Mouse (Mus musculus) lung, postnatal 25 days (tissue): ENCODE measurements around the gene Slc2a5.

Experiments
- DNase-seq: peaks from one replicate; pipeline ENCODE4 v3.0.0; 2022; ENCODE audit warnings: low spot score

The Slc2a5 gene

GRCm38 (mm10) chr4:150105671-150106070 lies 13.4 kb upstream of the Slc2a5 start:
- no peak for DNase-seq

- no peak for DNase-seq
These were observed 12.4 kb upstream of the Slc2a5 start for GRCm38 (mm10) chr4:150106637-150107036.

DNA sequence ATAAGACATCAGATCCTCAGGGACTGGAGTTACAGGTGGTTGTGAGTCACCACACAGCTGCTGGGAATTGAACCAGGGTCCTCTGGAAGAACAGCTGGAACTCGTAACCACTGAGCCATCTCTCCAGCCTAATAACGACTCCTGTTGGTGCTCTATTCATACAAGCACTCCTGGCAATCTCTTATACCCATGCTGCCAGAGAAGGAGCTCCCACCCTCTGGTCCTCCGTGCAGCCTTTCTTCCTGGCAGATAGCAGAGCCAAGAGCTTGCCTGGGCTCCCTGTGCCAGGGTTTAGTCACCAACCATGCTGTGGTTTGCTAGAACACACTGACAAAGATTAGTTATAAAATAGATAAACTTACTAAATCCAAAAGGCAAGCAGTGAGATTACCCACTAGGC lies 9.4 kb upstream of the Slc2a5 start:
- no peak for DNase-seq

DNA sequence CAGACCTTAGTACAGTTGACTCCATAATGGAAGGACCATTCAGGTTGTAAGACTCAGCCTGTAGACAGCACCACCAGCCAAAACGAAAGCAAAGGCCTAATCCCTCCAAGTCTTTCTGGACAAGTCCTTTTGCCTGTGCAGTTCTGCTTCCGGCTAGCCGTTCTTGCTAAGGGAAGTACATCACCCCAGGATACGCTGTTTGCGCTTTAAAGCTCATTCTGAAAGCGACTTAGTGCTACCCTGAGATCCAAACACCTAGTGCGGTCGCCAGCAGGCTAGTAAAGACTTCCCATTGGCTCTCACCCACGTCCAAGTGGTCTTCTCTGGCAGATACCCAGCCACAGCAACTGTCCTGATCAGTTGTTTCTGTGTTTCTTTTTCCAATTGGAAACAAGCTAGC lies 8.7 kb upstream of the Slc2a5 start:
- no peak for DNase-seq

GRCm38 (mm10) chr4:150112867-150113266 lies 6.2 kb upstream of the Slc2a5 start:
- peak; percentile 54 for DNase-seq

DNA sequence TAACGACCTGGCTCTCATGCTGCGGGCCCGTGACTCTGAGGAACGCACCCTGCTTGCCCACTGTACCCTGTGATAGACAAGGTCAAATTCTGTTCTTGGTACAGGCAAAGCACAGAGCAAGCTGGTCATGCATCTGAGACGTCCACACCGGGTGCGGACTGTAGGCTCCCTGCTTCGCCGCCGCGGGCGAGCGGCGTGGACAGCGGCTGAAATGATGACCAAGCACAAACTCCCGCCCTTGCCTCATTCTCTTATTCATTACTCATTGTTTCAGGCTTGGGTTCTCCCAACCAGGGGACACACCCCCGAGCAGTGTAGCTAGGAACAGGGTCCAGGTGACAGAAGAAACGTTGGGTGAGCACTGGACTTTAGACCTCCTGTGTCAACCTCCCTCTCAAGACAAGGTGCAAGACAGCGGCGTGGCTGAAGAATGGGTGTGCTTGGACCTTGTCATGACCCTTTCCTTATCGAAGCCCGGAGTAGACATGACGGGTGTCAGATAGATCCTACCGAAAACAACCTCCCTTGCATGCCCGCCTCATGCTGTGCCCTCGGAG lies 4.5 kb upstream of the Slc2a5 start:
- no peak for DNase-seq

DNA sequence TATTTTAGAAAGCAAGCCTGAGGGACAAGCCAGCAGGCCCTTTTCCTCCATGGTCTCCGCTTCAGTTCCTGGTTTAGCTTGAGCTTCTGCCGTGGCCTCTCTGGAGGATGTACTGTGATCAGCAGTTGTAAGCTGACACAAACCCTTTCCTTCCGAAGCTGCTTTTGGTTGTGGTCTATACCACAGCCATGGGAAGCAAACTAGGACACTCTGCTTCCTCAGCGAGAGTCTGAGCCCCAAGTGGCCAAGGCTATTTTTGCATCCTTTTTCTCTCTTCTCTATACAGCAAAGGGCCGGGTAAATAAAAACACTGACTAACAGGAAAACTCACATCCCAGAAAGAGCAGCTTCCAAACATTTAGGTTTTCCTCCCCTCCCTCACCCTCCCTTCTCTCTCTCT lies 1.8 kb upstream of the Slc2a5 start:
- no peak for DNase-seq

DNA sequence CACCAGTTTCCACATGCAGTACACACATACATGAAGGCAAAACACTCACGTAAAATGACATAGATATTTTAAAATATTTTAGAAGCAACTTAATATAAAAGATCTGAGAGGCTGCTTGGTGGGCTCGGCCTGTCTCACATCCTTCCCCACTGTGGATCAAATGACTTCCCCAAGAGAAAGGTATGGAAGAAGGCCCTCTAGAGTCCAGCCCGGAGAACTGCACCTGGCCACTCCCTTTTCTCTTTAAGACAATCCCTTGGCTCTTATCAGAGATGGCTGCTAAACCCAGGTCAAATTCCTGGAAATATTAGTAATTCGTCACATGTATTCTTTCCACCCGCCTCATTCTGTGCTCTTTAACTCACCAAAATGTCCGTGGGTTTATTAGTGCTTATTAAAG lies 920 bp upstream of the Slc2a5 start:
- DNase-seq, result no peak

DNA sequence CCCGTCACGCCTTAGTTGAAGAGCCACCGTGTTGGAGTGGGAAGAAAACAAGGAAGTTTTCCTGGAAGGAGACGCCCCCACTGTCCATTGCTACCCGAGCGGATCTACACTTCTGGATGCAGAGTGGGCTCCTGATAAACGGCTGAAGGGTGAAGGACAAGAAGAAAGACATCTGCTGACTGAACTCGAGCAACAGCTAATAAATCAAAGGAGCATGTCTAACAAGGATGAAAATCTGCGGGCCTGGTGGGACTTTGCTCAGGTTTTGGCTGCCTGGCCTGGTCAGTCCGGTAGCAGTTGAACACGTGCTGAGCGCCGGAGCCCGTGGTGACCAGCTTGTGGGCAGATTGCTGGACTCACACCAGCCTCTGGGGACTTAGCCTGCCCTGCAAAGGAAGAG lies 557 bp downstream of the Slc2a5 start:
- no peak for DNase-seq

GRCm38 (mm10) chr4:150120173-150120833 lies 1.2 kb downstream of the Slc2a5 start:
- DNase-seq, result no peak

DNA sequence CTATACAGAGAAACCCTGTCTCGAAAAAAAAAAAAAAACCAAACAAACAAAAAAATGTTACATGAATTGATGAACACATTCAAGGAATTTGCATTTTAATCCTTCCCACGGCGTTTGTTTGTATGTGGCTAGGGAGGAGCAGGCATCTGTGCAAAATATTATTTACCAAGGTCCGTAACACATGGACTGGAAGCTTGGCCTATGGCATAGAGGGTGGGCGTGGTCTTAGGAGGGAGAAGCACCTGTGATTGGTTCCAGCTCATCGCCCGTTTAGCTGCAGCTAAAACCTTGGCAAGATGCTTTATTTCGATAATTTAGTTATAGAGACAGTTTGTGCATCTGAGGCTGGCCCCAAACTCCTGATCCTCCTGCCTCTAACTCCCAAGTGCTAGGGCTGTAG lies 2.3 kb downstream of the Slc2a5 start:
- no peak for DNase-seq

GRCm38 (mm10) chr4:150122476-150122875 lies 3.4 kb downstream of the Slc2a5 start:
- DNase-seq, result no peak

- DNase-seq, result no peak
These were observed 7.3 kb downstream of the Slc2a5 start for GRCm38 (mm10) chr4:150126373-150126772.

GRCm38 (mm10) chr4:150127894-150128293 lies 8.8 kb downstream of the Slc2a5 start:
- no peak for DNase-seq

DNA sequence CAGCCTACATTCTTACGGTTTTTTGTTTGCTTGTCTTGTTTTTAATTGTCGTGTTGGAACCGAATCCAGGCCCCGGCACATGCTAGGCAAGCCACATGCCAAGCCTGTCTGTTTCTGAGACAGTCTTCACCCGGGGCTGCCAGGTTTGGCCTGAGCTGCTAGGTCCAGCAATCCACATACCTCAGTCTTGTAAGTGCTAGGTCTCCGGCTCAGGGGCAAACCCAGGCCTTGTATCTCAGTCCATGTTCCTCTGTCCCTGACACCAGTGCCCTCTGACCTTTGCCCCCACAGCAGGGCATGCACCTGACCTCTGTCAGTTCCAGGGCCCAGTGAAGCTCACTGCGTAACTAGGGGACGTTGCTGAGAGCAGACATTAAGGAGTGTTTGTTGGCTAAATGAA lies 9.5 kb downstream of the Slc2a5 start:
- DNase-seq, result no peak

- no peak for DNase-seq
These were observed 11.6 kb downstream of the Slc2a5 start for GRCm38 (mm10) chr4:150130661-150131060.

DNA sequence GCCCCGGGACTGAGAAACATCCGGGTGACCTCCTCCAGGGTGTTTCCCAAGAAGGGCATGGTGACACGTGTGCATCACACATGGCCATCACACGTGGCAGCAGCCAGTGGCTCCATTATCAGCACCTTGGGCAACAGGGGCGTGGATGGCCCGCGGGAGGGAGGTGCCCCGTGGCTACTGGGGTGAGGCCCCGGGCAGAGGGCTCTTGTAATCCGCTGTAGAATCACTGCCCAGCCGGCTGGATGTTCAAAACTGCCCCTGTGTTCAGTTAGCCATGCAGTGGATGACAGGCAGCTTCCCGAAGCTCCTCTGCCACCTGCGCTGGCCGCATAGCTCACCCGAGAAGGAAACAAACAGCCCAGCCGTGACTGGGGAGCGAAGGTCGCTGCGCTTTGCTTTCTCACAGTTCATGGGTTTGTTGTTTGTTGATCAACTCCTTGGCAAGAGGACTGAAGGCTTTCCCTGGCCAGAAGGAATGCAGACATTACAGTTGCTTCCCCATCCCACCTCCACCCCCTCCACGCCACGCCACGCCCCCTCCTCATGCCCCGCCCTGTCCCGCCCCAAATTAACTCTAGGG lies 13.7 kb downstream of the Slc2a5 start:
- DNase-seq, result peak; percentile 28

DNA sequence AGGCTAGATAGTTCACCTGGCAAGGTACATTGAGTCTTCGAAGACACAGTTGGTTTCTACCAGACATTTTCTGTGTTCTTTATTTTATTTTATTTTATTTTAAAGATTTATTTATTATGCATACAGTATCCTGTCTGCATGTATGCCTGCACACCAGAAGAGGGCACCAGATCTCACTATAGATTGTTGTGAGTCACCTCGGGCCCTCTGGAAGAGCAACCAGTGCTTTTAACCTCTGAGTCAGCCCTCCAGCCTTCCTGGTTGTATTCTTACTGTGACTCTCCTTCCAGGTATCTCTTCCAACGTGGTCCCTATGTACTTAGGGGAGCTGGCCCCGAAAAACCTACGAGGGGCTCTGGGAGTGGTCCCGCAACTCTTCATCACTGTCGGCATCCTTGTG lies 16.2 kb downstream of the Slc2a5 start:
- DNase-seq, result no peak

GRCm38 (mm10) chr4:150136693-150137092 lies 17.6 kb downstream of the Slc2a5 start:
- peak; percentile 53 for DNase-seq

GRCm38 (mm10) chr4:150137368-150138083 lies 18.4 kb downstream of the Slc2a5 start:
- no peak for DNase-seq

DNA sequence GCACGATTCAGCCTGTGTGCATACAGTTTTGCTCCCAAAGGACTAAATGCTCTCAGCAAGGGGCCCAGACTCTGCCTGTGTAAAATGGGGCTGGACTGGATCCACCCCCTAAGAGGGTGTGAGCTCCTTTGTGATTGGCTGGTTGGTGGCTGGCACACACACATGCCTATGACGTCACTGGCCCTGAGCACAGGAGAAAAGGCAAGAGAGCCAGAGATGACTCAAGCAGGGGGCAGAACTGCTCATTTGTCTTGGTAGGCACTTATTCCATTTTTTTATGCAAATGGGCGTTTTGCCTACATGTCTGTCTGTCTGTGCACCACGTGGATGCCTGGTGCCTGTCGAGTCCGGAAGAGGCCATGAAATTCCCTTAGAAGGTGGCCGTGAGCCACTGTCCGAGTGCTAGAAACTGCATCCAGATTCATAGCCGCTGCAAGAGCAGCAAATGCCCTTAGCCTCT lies 19.0 kb downstream of the Slc2a5 start:
- DNase-seq, result peak; percentile 61

DNA sequence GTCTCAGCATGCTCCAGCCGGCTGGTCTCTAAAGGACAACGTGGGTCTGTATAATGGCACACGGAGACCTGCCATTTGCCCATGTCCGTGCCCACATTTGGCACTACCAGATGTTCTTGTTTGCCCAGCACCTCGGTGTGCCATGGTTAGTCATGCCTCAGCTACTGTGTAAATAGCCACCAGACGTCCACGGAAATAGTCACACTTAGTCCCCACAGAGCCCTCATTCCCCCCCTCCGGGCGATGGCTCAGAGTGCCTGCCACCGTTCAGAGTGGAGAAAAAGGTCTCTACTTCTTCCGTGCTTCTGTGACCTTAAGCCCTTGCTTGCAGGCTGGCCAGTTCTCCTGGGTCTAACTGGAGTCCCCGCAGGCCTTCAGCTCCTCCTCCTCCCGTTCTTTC lies 20.0 kb downstream of the Slc2a5 start:
- DNase-seq, result no peak

DNA sequence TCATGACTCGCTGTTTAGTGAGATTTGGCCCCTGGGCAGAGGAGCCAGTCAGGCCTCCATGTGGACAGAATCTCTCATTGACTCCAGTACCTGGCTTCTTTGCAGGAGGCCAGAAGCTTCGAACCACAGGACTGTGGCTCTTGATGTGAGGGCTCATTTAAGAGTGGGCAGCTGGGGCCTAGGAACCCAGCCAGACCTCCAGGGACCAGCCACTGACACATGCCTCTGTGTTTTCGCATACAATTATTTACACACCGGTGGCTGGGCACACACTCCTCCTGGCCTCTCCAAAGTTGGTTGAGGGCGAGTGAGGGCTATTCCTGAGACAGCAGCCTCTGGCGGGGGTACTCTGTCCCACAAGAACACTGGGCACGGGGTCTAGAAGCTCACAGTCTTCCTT lies 21.3 kb downstream of the Slc2a5 start:
- DNase-seq, result no peak
